Mouse (Mus musculus) CH12.LX (cell line): ENCODE data around the gene Ccdc171. TPM values are rescaled to one million over a fixed set of nuclear protein-coding genes. Genes with fewer than 3 reads are reported as not detected.

Experiments used
- DNase-seq: peaks from one replicate; pipeline ENCODE4 v3.0.0-alpha.2; 2013; ENCODE audit errors: extremely low read depth
- H3K27ac ChIP-seq: 2 replicates; pipeline ENCODE4 v1.5.1; 2012; ENCODE audit warnings: low read depth, mild to moderate bottlenecking, control low read depth, moderate library complexity; ENCODE audit not compliant: insufficient read depth
- H3K27me3 ChIP-seq: replicated peaks from 2 replicates; pipeline ENCODE3; 2012; ENCODE audit warnings: inconsistent platforms
- H3K36me3 ChIP-seq, 2 experiments: replicated peaks in 1 of 2; 2 replicates each; pipeline versions ENCODE3 to v1.6.1; 2012; ENCODE audit warnings: inconsistent platforms in 1 of 2, low read length in 1 of 2, mild to moderate bottlenecking in 1 of 2, mixed read lengths in 1 of 2, moderate library complexity in 1 of 2; ENCODE audit not compliant: control insufficient read depth in 1 of 2, insufficient read depth in 1 of 2
- H3K4me1 ChIP-seq, 2 experiments: 2 replicates each; pipeline ENCODE4 v1.6.1; 2012; ENCODE audit warnings: inconsistent platforms in 1 of 2, moderate library complexity in 1 of 2; ENCODE audit not compliant: insufficient read depth in 2 of 2, control insufficient read depth in 1 of 2
- H3K4me2 ChIP-seq: 2 replicates; pipeline ENCODE4 v1.6.1; 2012; ENCODE audit warnings: low read depth, mild to moderate bottlenecking, control low read depth; ENCODE audit not compliant: poor library complexity, insufficient read depth, severe bottlenecking
- H3K4me3 ChIP-seq, 3 experiments: fragments of 150-350 bp in 1 of 3; sonication (generic) in 1 of 3; replicated peaks in 1 of 3; 2 replicates each; pipeline versions ENCODE3 to v1.5.1; 2011 to 2012; ENCODE audit warnings: low read depth in 2 of 3, low read length in 2 of 3, mild to moderate bottlenecking in 2 of 3, moderate library complexity in 2 of 3, control low read depth in 1 of 3, improper control_type of control experiment in 1 of 3, inconsistent platforms in 1 of 3, mixed read lengths in 1 of 3; ENCODE audit not compliant: poor library complexity in 1 of 3
- H3K79me2 ChIP-seq: replicated peaks from 2 replicates; pipeline ENCODE4 v1.6.1; 2012; ENCODE audit warnings: mild to moderate bottlenecking, moderate library complexity; ENCODE audit not compliant: control insufficient read depth, poor library complexity, insufficient read depth, severe bottlenecking; ENCODE audit errors: extremely low read depth
- H3K9ac ChIP-seq: 2 replicates; pipeline ENCODE4 v1.6.1; 2012; ENCODE audit warnings: low read depth, mild to moderate bottlenecking, control low read depth, moderate library complexity; ENCODE audit not compliant: insufficient read depth
- H3K9me3 ChIP-seq: replicated peaks from 2 replicates; pipeline ENCODE3; 2012; ENCODE audit warnings: low read length, inconsistent platforms, mixed read lengths
- BHLHE40 ChIP-seq: IDR thresholded peaks from 2 replicates; pipeline ENCODE4 v1.6.1; 2011; ENCODE audit warnings: mild to moderate bottlenecking, low read depth, low read length, improper control_type of control experiment
- ETS1 ChIP-seq: conservative IDR thresholded peaks from 2 replicates; pipeline ENCODE4 v1.6.1; 2012; ENCODE audit warnings: low read depth, mild to moderate bottlenecking, inconsistent platforms, low read length, improper control_type of control experiment, moderate library complexity
- HCFC1 ChIP-seq: IDR thresholded peaks from 2 replicates; pipeline ENCODE4 v1.6.1; 2012; ENCODE audit warnings: low read depth, mild to moderate bottlenecking, inconsistent platforms, low read length, improper control_type of control experiment
- JUN ChIP-seq: IDR thresholded peaks from 2 replicates; pipeline ENCODE4 v1.6.1; 2011; ENCODE audit warnings: low read depth, mild to moderate bottlenecking, low read length, improper control_type of control experiment, moderate library complexity; ENCODE audit not compliant: insufficient read depth
- KAT2A ChIP-seq: IDR thresholded peaks from 2 replicates; pipeline ENCODE4 v1.6.1; 2012; ENCODE audit warnings: low read length, improper control_type of control experiment, inconsistent platforms; ENCODE audit not compliant: insufficient replicate concordance
- MAFK ChIP-seq: IDR thresholded peaks from 2 replicates; pipeline ENCODE4 v1.6.1; 2011; ENCODE audit warnings: low read length, improper control_type of control experiment; ENCODE audit not compliant: insufficient replicate concordance
- MAZ ChIP-seq: IDR thresholded peaks from 2 replicates; pipeline ENCODE4 v1.6.1; 2012; ENCODE audit warnings: low read depth, mild to moderate bottlenecking, inconsistent platforms, low read length, improper control_type of control experiment, moderate library complexity
- MXI1 ChIP-seq: IDR thresholded peaks from 2 replicates; pipeline ENCODE4 v1.6.1; 2011; ENCODE audit warnings: mild to moderate bottlenecking, low read depth, low read length, improper control_type of control experiment
- NELFE ChIP-seq: IDR thresholded peaks from 2 replicates; pipeline ENCODE4 v1.6.1; 2011; ENCODE audit warnings: low read depth, low read length, improper control_type of control experiment
- POLR2A ChIP-seq: IDR thresholded peaks from 2 replicates; pipeline ENCODE4 v1.6.1; 2011; ENCODE audit warnings: low read depth, mild to moderate bottlenecking, improper control_type of control experiment, low read length
- RAD21 ChIP-seq: IDR thresholded peaks from 2 replicates; pipeline ENCODE4 v1.6.1; 2011; ENCODE audit warnings: low read depth, mild to moderate bottlenecking, low read length, improper control_type of control experiment, moderate library complexity
- SIN3A ChIP-seq: IDR thresholded peaks from 2 replicates; pipeline ENCODE4 v1.6.1; 2012; ENCODE audit warnings: low read length, improper control_type of control experiment, inconsistent platforms
- TBP ChIP-seq: conservative IDR thresholded peaks from 2 replicates; pipeline ENCODE4 v1.6.1; 2011; ENCODE audit warnings: low read depth, low read length, improper control_type of control experiment
- ZC3H11A ChIP-seq: IDR thresholded peaks from 2 replicates; pipeline ENCODE4 v1.6.1; 2012; ENCODE audit warnings: low read depth, mild to moderate bottlenecking, inconsistent platforms, low read length, improper control_type of control experiment
- ZKSCAN1 ChIP-seq: IDR thresholded peaks from 2 replicates; pipeline ENCODE4 v1.6.1; 2012; ENCODE audit warnings: low read depth, inconsistent platforms, low read length, improper control_type of control experiment, borderline replicate concordance
- ZMIZ1 ChIP-seq: IDR thresholded peaks from 2 replicates; pipeline ENCODE4 v1.6.1; 2012; ENCODE audit warnings: low read depth, mild to moderate bottlenecking, inconsistent platforms, low read length, improper control_type of control experiment
- dilution Hi-C: fragments of 300-500 bp; cut with MboI; formaldehyde crosslinking; loops from 2 replicates; pipeline ENCODE4 v1.14.3; 2020; ENCODE audit warnings: low sequenced_read_pairs; ENCODE audit not compliant: extremely low pct_unique_long_range_greater_than_20kb, extremely low pct_ligation_motif_present
- in situ Hi-C: fragments of 300-500 bp; cut with MboI; formaldehyde crosslinking; loops from 3 replicates; pipeline ENCODE4 v1.14.3; 2019; ENCODE audit warnings: low sequenced_read_pairs, low pct_ligation_motif_present, low pct_unique_long_range_greater_than_20kb, mixed read lengths
- polyA plus RNA-seq: library from polyadenylated mRNA; unstranded; fragments of >175 nt; gene quantifications from 2 replicates; pipeline ENCODE4 v1.2.1, GENCODE M21; 2012; ENCODE audit warnings: low read depth; ENCODE audit not compliant: insufficient read length
- total RNA-seq, 2 experiments: library from RNA; depleted of rRNA; stranded (reverse); fragments of 300-350 nt in 1 of 2; fragments of >200 nt in 1 of 2; gene quantifications; 2 replicates each; pipeline ENCODE4 v1.2.3; 2012 to 2014

Gene Ccdc171
- total and polyA plus RNA-seq, 3 experiments = 0.93 to 2.2 (median 1.5) TPM

DNA sequence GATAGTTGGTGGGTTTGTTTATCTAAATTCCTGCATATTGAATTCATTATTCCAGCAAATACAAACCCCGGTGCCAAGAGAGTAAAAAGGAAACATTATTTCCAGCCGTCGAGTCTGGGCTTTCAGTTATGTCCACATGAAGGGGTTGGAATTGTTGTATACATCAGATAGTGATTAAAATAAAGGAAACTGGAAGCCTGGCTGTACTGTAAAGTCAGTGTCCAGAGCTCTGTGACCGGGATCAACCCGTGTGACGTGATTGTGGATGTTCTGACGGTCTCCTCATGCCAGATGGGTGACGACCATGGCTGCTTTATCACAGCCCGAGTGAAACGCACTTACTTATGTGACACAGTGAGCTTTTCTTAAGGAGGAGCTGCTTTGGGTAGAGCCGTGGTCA is 134.1 kb downstream of the Ccdc171 start:
- no peaks in the 10 kb centered on the region for H3K36me3 ChIP-seq
- H3K9ac ChIP-seq = no peak overlapping the region
- dilution Hi-C loops (no loop called here), in situ Hi-C loops (no loop called here)
- H3K4me2 ChIP-seq = no peak overlapping the region
- no peaks in the 10 kb centered on the region for H3K27me3 ChIP-seq
- no peak overlapping the region for H3K4me3 ChIP-seq
- no peak for DNase-seq
- H3K79me2 ChIP-seq = no peaks in the 10 kb centered on the region
- H3K9me3 ChIP-seq = no peaks in the 10 kb centered on the region
- H3K4me1 ChIP-seq = no peaks in the 10 kb centered on the region
- no peak overlapping the region for H3K27ac ChIP-seq
- TF ChIP-seq RAD21 = no peak
- TF ChIP-seq JUN = no peak
- TF ChIP-seq TBP = no peak
- TF ChIP-seq POLR2A = no peak
- TF ChIP-seq MXI1 = no peak
- TF ChIP-seq ETS1 = no peak
- TF ChIP-seq SIN3A = no peak
- no peak for TF ChIP-seq MAFK
- TF ChIP-seq KAT2A = no peak
- TF ChIP-seq ZMIZ1 = no peak

DNA sequence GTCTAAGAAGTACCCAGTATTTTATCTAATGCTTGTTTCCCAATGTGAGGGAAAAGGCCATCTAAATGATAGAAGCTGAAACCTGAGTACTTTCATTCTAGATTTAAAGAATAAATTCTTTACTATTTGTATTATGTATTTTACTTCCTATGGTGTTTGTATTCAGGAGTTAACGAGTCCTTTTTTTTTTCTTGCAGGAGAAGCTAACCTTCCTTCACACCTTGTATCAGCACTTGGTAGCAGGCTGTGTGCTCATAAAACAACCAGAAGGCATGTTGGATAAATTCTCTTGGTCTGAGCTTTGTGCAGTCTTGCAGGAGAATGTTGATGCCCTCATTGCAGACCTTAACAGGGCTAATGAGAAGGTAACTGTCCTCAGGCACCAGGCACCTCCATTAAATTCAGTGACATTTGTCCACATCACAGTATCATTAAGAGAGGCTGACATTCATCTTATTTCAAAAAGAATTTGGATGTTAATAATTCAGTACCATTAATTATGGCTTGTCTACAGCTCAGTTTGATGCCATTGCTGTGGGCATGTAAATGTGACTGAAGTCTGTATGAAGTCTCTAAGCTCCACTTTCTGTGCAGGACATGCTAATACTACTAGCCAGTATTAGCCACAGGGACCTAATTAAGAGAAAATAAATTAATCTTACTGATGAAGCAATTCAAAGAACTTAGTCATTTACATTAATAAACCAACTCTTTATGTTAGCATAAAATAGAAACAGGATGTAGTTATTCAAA is 136.3 kb downstream of the Ccdc171 start:
- Histone ChIP-seq H3K9me3 (no peaks in the 10 kb centered on the region), H3K27me3 (no peaks in the 10 kb centered on the region), H3K4me3 (no peak overlapping the region), H3K36me3 (no peaks in the 10 kb centered on the region), H3K79me2 (no peaks in the 10 kb centered on the region), H3K27ac (no peak overlapping the region), H3K9ac (no peak overlapping the region), H3K4me2 (no peak overlapping the region), H3K4me1 (no peaks in the 10 kb centered on the region)
- dilution Hi-C loops = no loop called here
- TF ChIP-seq MXI1 (no peak), ZKSCAN1 (no peak), HCFC1 (no peak), JUN (no peak), KAT2A (no peak), BHLHE40 (no peak), ZC3H11A (no peak), MAZ (no peak), NELFE (no peak)
- DNase-seq = no peak
- in situ Hi-C loops = no loop called here
